Mouse (Mus musculus) gastrocnemius, postnatal 4 days (tissue): ENCODE results near the gene Mecom. TPM values are rescaled to one million over a fixed set of nuclear protein-coding genes. Genes with fewer than 3 reads are reported as not detected.
A peak's percentile ranks its signal among the peaks of the same experiment; 100 is the strongest.

Source experiments
- DNase-seq, 2 experiments: peaks; one replicate each; pipeline ENCODE4 v3.0.0; 2021 to 2022; ENCODE audit warnings: low spot score in 2 of 2, mixed read lengths in 2 of 2
- total RNA-seq, 2 experiments: library from RNA; stranded (reverse); gene quantifications; 2 replicates each; pipeline ENCODE4 v1.2.3; 2021

Gene Mecom
- total RNA-seq, 2 experiments from 2014 or later = 15.6 to 18.0 TPM

- DNase-seq = peak; percentile 55 to 69
Observed at GRCm38 (mm10) chr3:30514901-30515794, 32.7 kb downstream of the Mecom start.

GRCm38 (mm10) chr3:30514051-30514754 is 33.6 kb downstream of the Mecom start:
- DNase-seq = peak in 1 of 2 experiments; percentile 42

- no peak for DNase-seq
Observed at GRCm38 (mm10) chr3:30513314-30513997, 34.4 kb downstream of the Mecom start.

- no peak for DNase-seq
Observed at GRCm38 (mm10) chr3:30512459-30513030, 35.3 kb downstream of the Mecom start.

GRCm38 (mm10) chr3:30511796-30512195 is 36.0 kb downstream of the Mecom start:
- no peak for DNase-seq

- no peak for DNase-seq
Observed at GRCm38 (mm10) chr3:30511062-30511640, 36.7 kb downstream of the Mecom start.

- DNase-seq = no peak
Observed at GRCm38 (mm10) chr3:30510646-30511045, 37.2 kb downstream of the Mecom start.

- DNase-seq = no peak
Observed at GRCm38 (mm10) chr3:30510105-30510504, 37.7 kb downstream of the Mecom start.

- peak; percentile 27 to 30 for DNase-seq
Observed at GRCm38 (mm10) chr3:30508930-30509910, 38.6 kb downstream of the Mecom start.

GRCm38 (mm10) chr3:30508296-30508929 is 39.4 kb downstream of the Mecom start:
- peak; percentile 69 to 76 for DNase-seq

GRCm38 (mm10) chr3:30507576-30508295 is 40.1 kb downstream of the Mecom start:
- peak in 1 of 2 experiments; percentile 48 for DNase-seq

- DNase-seq = peak; percentile 25 to 48
Observed at GRCm38 (mm10) chr3:30507028-30507575, 40.7 kb downstream of the Mecom start.

GRCm38 (mm10) chr3:30506329-30507027 is 41.3 kb downstream of the Mecom start:
- no peak for DNase-seq

GRCm38 (mm10) chr3:30505741-30506251 is 42.0 kb downstream of the Mecom start:
- no peak for DNase-seq

GRCm38 (mm10) chr3:30504561-30504960 is 43.2 kb downstream of the Mecom start:
- no peak for DNase-seq

- DNase-seq = no peak
Observed at GRCm38 (mm10) chr3:30503821-30504220, 44.0 kb downstream of the Mecom start.

- no peak for DNase-seq
Observed at GRCm38 (mm10) chr3:30498202-30498828, 49.5 kb downstream of the Mecom start.
